Mouse (Mus musculus) kidney, postnatal 25 days (tissue): ENCODE data around the gene Aldh18a1.
"Not testable (repeated sequence)": the region's sequence is repeated elsewhere in the genome, so short reads cannot be mapped to it uniquely, and the experiment has no call there.

Experiments
- DNase-seq, 2 experiments: peaks; one replicate each; pipeline ENCODE4 v3.0.0; 2021; ENCODE audit warnings: mixed read lengths in 2 of 2

The Aldh18a1 gene

DNA sequence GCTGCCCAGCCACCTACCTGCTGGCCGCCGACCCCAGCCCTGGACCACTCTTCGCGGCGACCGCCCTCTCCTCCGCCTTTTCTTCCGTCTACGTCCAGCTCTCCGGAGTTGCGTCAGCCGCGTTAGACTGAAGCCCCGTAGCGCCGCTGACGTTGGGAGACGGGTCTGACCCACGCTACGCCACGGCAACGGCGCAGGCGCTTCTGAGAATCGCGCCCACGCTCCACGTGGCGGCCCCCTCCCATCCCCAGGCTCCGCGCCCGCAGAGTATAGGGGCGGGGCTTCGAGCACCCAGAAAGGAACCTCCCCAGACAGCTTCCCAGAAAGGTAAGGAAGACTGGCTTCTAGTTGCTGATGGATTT lies at the start of gene Aldh18a1:
Gene Aldh18a1 (minus strand): TSS at position 171 of the 362 bp plus-strand sequence.
- DNase-seq = peak; percentile 88

GRCm38 (mm10) chr19:40637601-40638000 lies 49.3 kb upstream of the Aldh18a1 start:
- no peak for DNase-seq

- peak; percentile 59 to 83 for DNase-seq
Measured at GRCm38 (mm10) chr19:40637091-40637490, 48.8 kb upstream of the Aldh18a1 start.

GRCm38 (mm10) chr19:40633144-40633543 lies 44.9 kb upstream of the Aldh18a1 start:
- no peak for DNase-seq

DNA sequence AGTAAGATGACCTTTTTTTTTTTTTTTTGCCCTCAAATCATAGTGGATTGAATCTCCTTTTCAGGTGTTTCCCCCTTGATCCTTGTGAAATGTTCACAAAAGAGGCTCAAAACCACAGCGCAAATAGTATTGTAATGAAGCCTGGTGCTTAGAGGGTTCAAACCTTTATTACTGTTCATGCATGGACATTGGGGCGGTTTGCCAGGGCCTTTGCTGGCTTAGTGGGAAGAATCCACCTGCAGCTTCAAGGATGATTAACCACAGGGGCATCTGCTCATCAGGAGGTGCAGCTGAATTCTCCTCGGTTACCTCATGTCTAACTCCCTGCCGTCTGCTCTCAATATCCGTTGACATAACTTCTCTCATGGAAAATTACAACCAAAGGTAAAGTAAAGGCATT lies 44.4 kb upstream of the Aldh18a1 start:
- peak in 1 of 2 experiments; percentile 39 for DNase-seq

GRCm38 (mm10) chr19:40632193-40632592 lies 43.9 kb upstream of the Aldh18a1 start:
- no peak for DNase-seq

DNA sequence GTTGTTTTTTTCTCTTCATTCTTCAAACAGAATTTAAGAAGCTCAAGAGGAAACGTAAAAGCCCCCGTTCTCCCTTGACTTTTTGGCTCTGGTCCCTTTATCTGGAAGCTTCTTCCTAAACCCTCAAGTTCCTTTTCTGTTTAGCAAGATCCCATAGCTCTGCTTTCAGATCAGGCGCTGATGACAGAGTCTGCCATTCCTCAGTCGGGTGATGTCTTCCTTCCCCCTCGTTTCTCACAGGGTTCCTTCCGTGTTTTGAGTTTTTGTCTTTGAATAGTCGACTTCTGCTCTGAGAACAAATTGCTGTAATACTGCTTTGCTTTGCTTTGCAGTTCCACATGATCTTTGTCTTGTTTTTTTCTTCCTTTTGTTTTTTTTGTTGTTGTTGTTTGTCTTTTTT lies 42.3 kb upstream of the Aldh18a1 start:
- DNase-seq = peak in 1 of 2 experiments; percentile 34

GRCm38 (mm10) chr19:40630096-40630495 lies 41.8 kb upstream of the Aldh18a1 start:
- DNase-seq = peak; percentile 38 to 65

DNA sequence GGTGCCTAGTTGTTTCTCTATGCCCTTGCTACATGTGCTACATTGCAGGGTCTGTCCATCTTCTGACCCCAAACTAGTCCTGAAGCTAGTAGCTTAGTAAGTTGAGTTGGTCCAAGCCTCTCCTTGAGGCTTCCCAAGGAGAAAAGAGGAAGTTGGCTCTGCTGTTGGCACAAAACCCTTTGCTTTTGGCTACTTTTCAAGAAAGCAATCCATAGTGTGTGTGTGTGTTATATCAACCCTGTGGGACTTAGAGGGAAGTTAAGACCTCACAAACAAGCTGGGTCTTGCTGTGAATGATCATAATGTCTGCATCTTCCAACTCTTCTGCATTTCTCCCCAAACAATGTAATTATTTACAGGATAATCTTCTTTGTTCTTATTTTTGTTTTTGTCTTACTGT lies 40.7 kb upstream of the Aldh18a1 start:
- DNase-seq = no peak

DNA sequence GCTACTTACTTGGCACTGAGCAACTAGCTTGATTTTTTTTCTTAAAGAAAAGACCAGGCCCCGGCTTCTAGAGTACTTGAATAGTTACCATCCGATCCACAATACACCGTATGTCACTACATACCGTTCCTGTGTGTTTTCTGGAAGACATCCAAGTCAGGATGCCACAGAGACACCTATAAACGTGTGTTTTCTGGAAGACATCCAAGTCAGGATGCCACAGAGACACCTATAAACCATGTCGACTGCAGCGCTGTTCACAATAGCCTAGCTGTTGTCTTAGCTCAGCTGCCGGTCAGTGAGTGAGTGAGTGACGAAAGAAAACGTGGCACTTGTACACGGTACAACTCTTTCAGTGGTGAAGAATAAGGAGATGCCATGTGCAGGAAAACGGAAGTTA lies 37.7 kb upstream of the Aldh18a1 start:
- DNase-seq = no peak

DNA sequence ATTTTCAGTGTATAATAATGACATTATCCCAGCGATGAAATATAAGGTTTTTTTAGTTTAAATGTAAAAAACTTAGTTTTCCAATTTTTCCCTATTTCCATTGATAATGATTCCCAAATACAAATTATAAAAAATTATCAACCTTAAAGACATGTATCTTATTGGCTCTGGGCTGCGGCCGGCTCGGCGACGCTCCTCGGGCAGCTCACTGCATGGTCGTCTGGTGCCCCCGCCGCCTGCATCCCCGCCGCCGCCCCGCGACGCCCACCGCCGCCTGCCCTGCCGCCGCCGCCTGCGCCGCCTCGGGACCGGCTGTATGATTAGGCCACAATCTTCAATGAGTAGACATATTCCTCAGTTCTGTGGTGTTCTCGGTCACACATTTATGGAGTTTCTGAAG lies 33.4 kb upstream of the Aldh18a1 start:
- DNase-seq = not testable (repeated sequence)

- no peak for DNase-seq
Measured at GRCm38 (mm10) chr19:40616021-40616420, 27.8 kb upstream of the Aldh18a1 start.

DNA sequence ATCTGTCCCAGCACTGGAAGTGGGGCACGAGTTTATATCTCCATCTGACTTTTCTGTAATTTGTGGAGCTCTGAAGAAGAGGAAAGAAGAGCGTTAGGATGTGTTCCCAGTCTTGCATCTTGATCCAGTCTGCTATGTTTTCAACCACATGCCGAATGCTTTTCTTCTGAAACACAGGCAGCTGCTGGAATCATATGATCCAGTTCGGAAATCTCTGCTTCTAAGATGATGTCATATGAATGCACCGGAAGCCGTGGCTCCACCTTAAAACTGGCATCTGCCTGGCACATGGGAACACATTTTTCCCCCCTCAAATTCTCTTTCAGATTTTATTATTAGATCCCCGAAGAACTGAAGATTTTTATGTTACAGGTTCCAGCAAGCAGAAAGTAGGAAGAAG lies 26.5 kb upstream of the Aldh18a1 start:
- no peak for DNase-seq

DNA sequence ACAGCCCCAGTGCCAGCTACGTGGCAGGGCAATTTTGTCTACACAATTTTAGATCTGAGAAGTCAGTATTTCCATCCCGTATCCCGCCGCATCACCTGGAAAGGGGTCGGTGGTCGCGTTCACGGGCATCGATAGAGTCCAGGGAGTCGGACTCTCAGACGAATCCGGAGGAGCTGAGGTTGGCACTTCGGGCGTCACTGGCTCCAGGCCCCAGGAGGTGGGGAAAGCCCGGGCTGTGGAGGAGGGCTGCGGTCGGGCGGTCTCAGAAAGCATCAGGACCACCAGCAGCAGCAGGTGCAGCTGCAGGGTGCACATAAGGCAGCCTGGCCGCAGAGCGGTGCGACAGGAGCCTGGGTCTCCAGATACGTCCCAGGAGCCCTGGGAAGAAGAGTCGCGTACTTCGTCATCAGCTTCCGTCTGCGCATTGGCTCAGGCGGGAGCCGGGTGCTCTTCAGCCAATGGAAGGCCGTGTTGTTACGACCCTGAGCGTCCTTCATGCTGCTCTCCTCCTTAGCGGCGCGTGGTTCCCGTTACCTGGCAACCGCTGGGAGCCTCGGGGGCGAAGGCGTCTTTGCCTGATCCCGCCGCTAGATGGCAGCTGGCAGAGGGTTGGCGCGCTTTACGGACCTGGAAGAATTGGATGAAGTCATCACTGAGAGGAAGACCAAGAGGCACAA lies 23.7 kb upstream of the Aldh18a1 start, which contains the start of the genes Tctn3 and Entpd1:
Gene Tctn3 (minus strand): TSS at position 404 of the 677 bp plus-strand sequence.
Gene Entpd1 (plus strand): TSS at position 537 of the 677 bp plus-strand sequence.
- DNase-seq = peak; percentile 96 to 99

DNA sequence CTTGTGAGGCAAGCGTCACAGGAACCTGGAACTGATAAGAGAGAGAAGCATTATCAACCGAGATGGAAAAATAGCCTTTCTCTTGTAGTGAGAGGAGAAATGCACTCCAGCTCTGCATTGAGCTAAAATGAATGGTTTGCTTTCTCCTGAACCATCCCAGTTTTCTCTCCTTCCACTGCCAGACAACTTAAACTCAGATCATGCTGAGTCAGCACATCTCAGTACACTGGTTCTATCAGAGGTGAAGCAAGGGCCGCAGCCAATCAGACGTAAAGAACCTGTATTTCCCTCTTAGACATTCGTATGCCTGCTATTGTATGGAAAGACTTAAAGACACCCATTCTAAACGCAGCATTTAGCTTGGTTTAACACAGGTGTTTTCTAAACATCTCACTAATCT lies 19.4 kb upstream of the Aldh18a1 start:
- no peak for DNase-seq

DNA sequence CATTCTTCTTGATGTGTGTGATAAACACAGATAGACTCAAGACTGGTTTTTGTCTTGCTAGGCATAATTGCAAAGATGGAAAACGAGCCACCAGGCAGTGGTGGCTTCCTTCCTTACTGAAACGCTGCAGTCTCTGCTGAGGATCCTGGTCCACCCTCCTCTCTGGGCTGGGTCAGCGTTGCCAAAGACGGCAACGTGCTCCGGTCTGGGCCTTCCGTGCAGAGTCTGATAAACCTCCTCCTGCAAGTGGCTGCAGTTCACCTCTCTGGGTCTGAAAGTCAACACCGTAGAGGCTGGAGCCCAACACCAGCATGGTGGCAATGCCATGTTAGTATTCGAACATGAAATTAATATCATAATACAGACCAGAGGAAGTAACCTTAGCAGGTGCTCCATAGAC lies 16.9 kb upstream of the Aldh18a1 start:
- DNase-seq = no peak

DNA sequence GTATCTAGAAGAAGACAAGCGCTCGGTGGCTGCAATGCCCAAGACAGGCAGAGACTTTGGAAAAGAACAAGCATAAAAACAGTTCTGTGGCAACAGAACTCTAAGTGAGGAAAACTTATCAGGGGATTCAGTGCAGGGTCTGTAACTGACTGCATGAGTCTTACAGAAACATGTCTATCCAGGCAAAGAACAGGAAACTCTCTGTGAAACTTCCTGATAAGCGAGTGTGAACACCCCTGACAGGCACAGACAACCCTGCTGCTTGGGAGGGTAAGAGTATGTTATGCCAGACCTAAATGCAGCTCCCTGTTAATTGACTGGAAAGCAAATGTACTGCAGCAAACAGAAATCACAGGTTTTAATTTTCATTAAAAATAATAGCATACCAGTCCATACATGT lies 13.6 kb upstream of the Aldh18a1 start:
- no peak for DNase-seq

- peak in 1 of 2 experiments; percentile 59 for DNase-seq
Measured at GRCm38 (mm10) chr19:40600846-40601245, 12.6 kb upstream of the Aldh18a1 start.

DNA sequence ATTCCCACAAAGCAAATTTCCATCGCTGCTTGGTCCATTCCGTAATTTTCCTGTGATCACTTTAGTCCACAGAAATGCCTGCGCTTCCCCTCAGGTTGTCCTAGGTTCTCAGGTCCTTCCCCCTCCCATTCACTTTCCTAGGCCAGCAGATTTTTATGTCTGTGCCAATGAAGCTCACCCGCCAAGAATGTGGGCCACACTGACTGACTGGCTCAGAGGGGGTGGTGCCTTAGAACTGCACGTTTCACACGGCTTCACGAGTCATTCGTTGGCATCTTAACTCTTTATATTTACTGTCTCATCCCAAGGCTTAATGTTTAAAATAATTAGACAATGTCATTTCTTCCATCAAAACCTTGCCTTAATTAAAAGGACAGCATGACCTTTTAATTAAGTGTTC lies 7.6 kb upstream of the Aldh18a1 start:
- DNase-seq = peak in 1 of 2 experiments; percentile 3

- DNase-seq = peak in 1 of 2 experiments; percentile 6
Measured at GRCm38 (mm10) chr19:40595231-40595630, 7.0 kb upstream of the Aldh18a1 start.

DNA sequence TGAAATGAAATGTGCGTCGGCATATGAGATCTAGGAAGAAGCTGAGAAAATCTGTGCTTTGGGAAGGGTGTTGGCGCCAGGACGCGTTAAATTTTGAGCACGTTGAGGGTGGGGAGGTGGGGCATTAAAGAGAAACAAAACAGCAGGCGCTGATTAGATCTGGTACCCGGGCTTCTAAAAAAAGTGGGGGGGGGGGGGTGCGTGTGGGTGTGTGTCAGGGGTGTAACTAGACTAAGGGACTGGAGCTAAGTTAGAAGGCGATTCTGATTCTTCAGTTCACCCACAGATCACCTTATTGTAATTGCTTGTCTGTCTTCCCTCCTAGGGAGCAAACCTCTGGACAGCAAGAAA lies 1.2 kb upstream of the Aldh18a1 start:
- no peak for DNase-seq

- DNase-seq = peak; percentile 89 to 95
Measured at GRCm38 (mm10) chr19:40588847-40589529, 725 bp upstream of the Aldh18a1 start.

GRCm38 (mm10) chr19:40587491-40588292 lies 571 bp downstream of the Aldh18a1 start:
- DNase-seq = no peak

DNA sequence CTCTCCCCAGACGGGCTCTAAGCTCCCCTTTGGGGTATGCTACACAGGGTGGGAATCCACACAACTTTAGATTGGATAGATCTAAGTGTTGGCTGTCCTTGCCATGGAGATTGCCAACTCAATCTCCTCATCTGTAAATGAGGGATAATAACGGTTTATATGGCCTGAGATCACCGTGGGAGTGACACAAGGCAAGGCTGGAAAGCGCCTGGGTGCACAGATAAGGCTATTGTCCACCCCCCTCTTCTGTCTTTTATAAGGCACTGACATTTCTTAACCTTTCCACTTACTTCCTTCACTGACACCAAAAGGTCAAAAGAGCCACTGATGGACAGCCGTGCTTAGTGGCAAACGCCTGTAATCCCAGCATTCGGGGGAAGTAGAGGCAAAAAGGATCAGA lies 1.4 kb downstream of the Aldh18a1 start:
- DNase-seq = no peak
